10 mouse cellular contexts compared by ENCODE assay signal in the genomic region with DNA sequence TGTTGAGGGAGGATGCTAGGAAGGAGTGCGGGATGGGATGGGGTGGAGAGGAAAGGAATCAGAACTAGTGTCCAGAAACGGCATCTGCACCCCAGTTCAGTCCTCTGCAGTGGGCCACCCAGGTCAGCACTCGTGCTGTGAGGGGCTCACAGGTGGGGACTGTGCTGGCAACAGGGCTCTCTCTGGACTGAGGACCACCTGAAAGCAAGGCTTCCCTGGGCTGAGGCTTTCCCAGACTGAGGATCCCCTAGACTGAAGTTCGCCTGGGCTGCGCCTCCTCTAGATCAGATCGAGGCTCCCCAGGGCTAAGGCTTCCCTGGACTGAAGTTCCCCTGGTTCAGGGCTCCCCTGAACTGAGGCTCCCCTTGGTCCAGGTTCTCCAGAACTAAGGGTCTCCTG. TPM values are rescaled to one million over a fixed set of nuclear protein-coding genes. Genes with fewer than 3 reads are reported as not detected.
A peak's percentile ranks its signal among the peaks of the same experiment; 100 is the strongest.
DNase-seq lines count a peak whose midpoint lies in the region; ATAC-seq lines count a peak whose summit lies in the region.
"Had no signal": no experiment of that assay in that cellular context is flagged by ENCODE, and none has a peak within 500 bp of the region (broad histone marks: within the 10 kb centered on the region; RNA-seq: fewer than 3 reads in every experiment).

No protein-coding gene starts in this region.

- no peak overlapping the region for H3K27ac ChIP-seq in kidney, embryonic 16.5 days (ENCODE audit: low read length)
- H3K27ac ChIP-seq in embryonic facial prominence, embryonic 14.5 days (replicated peaks; ENCODE audit: low read depth, low read length): no peak overlapping the region
- no peak overlapping the region for H3K27ac ChIP-seq in intestine, embryonic 15.5 days
- no peak overlapping the region for H3K27ac ChIP-seq in neural tube, embryonic 14.5 days (ENCODE audit: low read depth, low read length)

- intact Hi-C loops in left cerebral cortex, postnatal 4 days (cut with DNase I): no loop called here

- peaks cover 13% of the 10 kb centered on the region; the same call in 1 of the 2 replicates for H3K4me1 ChIP-seq in kidney, embryonic 16.5 days (ENCODE audit: insufficient read depth, low read length)
- H3K4me1 ChIP-seq in embryonic facial prominence, embryonic 14.5 days (ENCODE audit: control insufficient read depth, insufficient read depth, low read length): peaks cover 13% of the 10 kb centered on the region
- H3K4me1 ChIP-seq in intestine, embryonic 15.5 days (replicated peaks): peaks cover 9% of the 10 kb centered on the region
- peaks cover 8% of the 10 kb centered on the region; the same call in 1 of the 2 replicates for H3K4me1 ChIP-seq in neural tube, embryonic 14.5 days (ENCODE audit: control insufficient read depth, insufficient read depth, low read length)

- H3K36me3 ChIP-seq in kidney, embryonic 16.5 days (ENCODE audit: insufficient read depth, low read length): no peaks in the 10 kb centered on the region
- H3K36me3 ChIP-seq in embryonic facial prominence, embryonic 14.5 days (ENCODE audit: control insufficient read depth, insufficient read depth, low read length): no peaks in the 10 kb centered on the region
- H3K36me3 ChIP-seq in intestine, embryonic 15.5 days: no peaks in the 10 kb centered on the region
- no peaks in the 10 kb centered on the region for H3K36me3 ChIP-seq in neural tube, embryonic 14.5 days (ENCODE audit: control insufficient read depth, insufficient read depth, low read length)

- ATAC-seq in kidney, embryonic 16.5 days (ENCODE audit: low FRiP score, low TSS enrichment): 0 out of 2 replicates have a peak, but pooled peaks have one; percentile 23
- ATAC-seq in embryonic facial prominence, embryonic 14.5 days (ENCODE audit: low read depth): no peak; the same call in 1 of the 2 replicates
- no peak for ATAC-seq in intestine, embryonic 15.5 days
- no peak for ATAC-seq in neural tube, embryonic 14.5 days (ENCODE audit: low read depth)

- no peak overlapping the region for H3K9ac ChIP-seq in kidney, embryonic 16.5 days (replicated peaks; ENCODE audit: low read length)
- H3K9ac ChIP-seq in embryonic facial prominence, embryonic 14.5 days (ENCODE audit: low read depth, low read length): peak overlapping the region; percentile 62
- no peak overlapping the region for H3K9ac ChIP-seq in intestine, embryonic 15.5 days
- H3K9ac ChIP-seq in neural tube, embryonic 14.5 days (replicated peaks; ENCODE audit: low read depth, low read length): peak overlapping the region; percentile 29; the same call in 1 of the 2 replicates

- 3% methylated on average over 6 of the region's 6 CpGs for WGBS in kidney, embryonic 16.5 days
- WGBS in embryonic facial prominence, embryonic 14.5 days: 2% methylated on average over 6 of the region's 6 CpGs
- WGBS in intestine, embryonic 15.5 days: 5% methylated on average over 6 of the region's 6 CpGs
- 7% methylated on average over 5 of the region's 6 CpGs for WGBS in neural tube, embryonic 14.5 days

- peak overlapping the region; percentile 66 for H3K4me2 ChIP-seq in kidney, embryonic 16.5 days (replicated peaks; ENCODE audit: low read depth, low read length)
- H3K4me2 ChIP-seq in embryonic facial prominence, embryonic 14.5 days (ENCODE audit: low read depth, low read length): peak overlapping the region; percentile 81
- peak overlapping the region; percentile 72 for H3K4me2 ChIP-seq in intestine, embryonic 15.5 days (replicated peaks)
- peak overlapping the region; percentile 45 for H3K4me2 ChIP-seq in neural tube, embryonic 14.5 days (ENCODE audit: low read depth, low read length)

- no peak for DNase-seq in kidney, postnatal 36 days
- no peak for DNase-seq in embryonic facial prominence, embryonic 14.5 days (ENCODE audit: low spot score)
- DNase-seq in left cerebral cortex, postnatal 4 days: no peak
- no peak for DNase-seq in testis, postnatal 14 days (ENCODE audit: low spot score)
- no peak for DNase-seq in right cerebral cortex, postnatal 10 days (ENCODE audit: low spot score in 2 of 2)
- DNase-seq: thymus, postnatal 25 days had no signal

- no peaks in the 10 kb centered on the region for H3K9me3 ChIP-seq in kidney, embryonic 16.5 days (ENCODE audit: low read length)
- H3K9me3 ChIP-seq in embryonic facial prominence, embryonic 14.5 days (ENCODE audit: control insufficient read depth, low read length): no peaks in the 10 kb centered on the region
- no peaks in the 10 kb centered on the region for H3K9me3 ChIP-seq in intestine, embryonic 15.5 days
- no peaks in the 10 kb centered on the region for H3K9me3 ChIP-seq in neural tube, embryonic 14.5 days (ENCODE audit: control insufficient read depth, low read length)

- H3K27me3 ChIP-seq in kidney, embryonic 16.5 days (ENCODE audit: insufficient read depth, low read length): peaks cover 56% of the 10 kb centered on the region
- peaks cover 68% of the 10 kb centered on the region for H3K27me3 ChIP-seq in embryonic facial prominence, embryonic 14.5 days (replicated peaks; ENCODE audit: control insufficient read depth, insufficient read depth, low read length)
- peaks cover 53% of the 10 kb centered on the region for H3K27me3 ChIP-seq in intestine, embryonic 15.5 days (replicated peaks)
- H3K27me3 ChIP-seq in neural tube, embryonic 14.5 days (ENCODE audit: control insufficient read depth, insufficient read depth, low read length): peaks cover 63% of the 10 kb centered on the region

- H3K4me3 ChIP-seq in kidney, embryonic 16.5 days (ENCODE audit: low read length): peak overlapping the region; percentile 46
- H3K4me3 ChIP-seq in embryonic facial prominence, embryonic 14.5 days (ENCODE audit: low read depth, low read length): peak overlapping the region; percentile 42
- peak overlapping the region; percentile 31; the same call in 1 of the 2 replicates for H3K4me3 ChIP-seq in intestine, embryonic 15.5 days (replicated peaks)
- peak overlapping the region; percentile 31 for H3K4me3 ChIP-seq in neural tube, embryonic 14.5 days (ENCODE audit: low read depth, low read length)
- H3K4me3 ChIP-seq: myocyte had no signal

RNA-seq across cellular contexts. Expression of a gene that starts 1.9 kb away (rescaled TPM):
- 0.28 TPM in 1 of 2 replicates, not detected in the other for polyA plus RNA-seq in kidney, embryonic 16.5 days (2015; fragmentation: Nextera tagmentation; extraction: Ambion mirVana)
- polyA plus RNA-seq in embryonic facial prominence, embryonic 14.5 days (2014; fragmentation: Nextera tagmentation; extraction: Ambion mirVana): 0.19 and 1.5 TPM in 2 replicates
- polyA plus RNA-seq in intestine, embryonic 15.5 days (2015; fragmentation: Nextera tagmentation; extraction: Ambion mirVana): 0.34 TPM in 1 of 2 replicates, not detected in the other
- polyA plus RNA-seq in neural tube, embryonic 14.5 days (2014; fragmentation: Nextera tagmentation; extraction: Ambion mirVana): 8.9 and 13.7 TPM in 2 replicates
- total RNA-seq in left cerebral cortex, postnatal 4 days (2021): 1 to 10 TPM; 6.6 to 6.8 TPM
- polyA plus RNA-seq: myocyte had no signal

Comparison
In these comparisons a context has a peak if more than half of its experiments do, and no peak if none do; other contexts are left out.
1. H3K9ac ChIP-seq: peak in embryonic facial prominence, embryonic 14.5 days (single experiment) and neural tube, embryonic 14.5 days (single experiment); none in kidney, embryonic 16.5 days (single experiment) and intestine, embryonic 15.5 days (single experiment).
2. Peak in every context shown above with its lines, with median percentiles within 50 percentile points of each other: H3K4me2 ChIP-seq and H3K4me3 ChIP-seq.